Mouse (Mus musculus): ENCODE data around the gene Vps18.

DNA sequence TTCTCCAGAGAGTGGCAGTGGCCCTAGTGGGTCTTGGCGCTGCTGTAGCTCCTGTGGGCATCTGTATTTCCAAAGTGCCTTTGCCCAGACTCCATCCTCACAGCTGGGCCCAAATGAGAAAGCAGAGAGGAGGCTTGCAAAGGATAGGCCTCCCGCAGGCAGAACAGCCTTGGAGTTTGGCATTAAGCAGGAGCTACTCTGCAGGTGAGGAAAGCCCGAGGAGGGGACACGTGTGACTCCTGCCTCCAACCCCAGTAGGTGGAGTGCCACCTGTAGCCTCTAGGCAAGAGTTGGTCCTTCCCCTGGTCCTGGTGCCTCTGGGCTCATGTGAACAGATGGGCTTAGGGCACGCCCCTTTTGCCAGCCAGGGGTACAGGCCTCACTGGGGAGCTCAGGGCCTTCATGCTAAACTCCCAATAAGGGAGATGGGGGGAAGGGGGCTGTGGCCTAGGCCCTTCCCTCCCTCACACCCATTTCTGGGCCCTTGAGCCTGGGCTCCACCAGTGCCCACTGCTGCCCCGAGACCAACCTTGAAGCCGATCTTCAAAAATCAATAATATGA is 46.5 kb downstream of the Vps18 start:
- TF ChIP-seq CTCF (IDR thresholded peaks at IDR 0.05) (no peak), EP300 (IDR thresholded peaks at IDR 0.05; ENCODE audit: insufficient read depth, low read depth, low read length) (no peak)

Measured in heart, adult 2 months (tissue).